Mouse (Mus musculus): ENCODE data around the gene Tnfrsf12a. TPM values are rescaled to one million over a fixed set of nuclear protein-coding genes. Genes with fewer than 3 reads are reported as not detected.

The Tnfrsf12a gene
- polyA plus RNA-seq, 1 experiment from 2014 or later = 7.0 TPM

DNA sequence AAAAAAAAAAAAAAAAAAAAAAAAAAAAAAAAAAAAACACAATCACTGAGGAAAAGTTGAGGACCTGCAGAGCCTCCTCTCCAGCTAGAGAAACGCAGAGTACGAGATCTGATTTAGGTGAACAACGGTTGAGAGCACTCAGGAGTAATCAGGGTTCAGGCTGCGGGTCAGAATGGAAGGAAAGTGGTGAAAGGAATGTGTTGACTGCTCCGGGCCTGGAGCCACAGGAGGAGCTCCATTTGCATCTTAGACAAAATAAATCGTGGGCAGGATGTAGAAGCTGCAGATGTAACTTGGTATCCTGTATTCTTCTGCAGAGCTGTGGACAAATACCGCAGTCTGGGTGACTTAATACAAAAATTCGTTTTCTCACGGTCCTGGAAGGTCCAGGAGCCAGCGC is 31.4 kb downstream of the Tnfrsf12a start:
- no peak overlapping the region for H3K9ac ChIP-seq (ENCODE audit: low read depth, low read length)
- no peaks in the 10 kb centered on the region for H3K36me3 ChIP-seq (ENCODE audit: control insufficient read depth, insufficient read depth)
- H3K9me3 ChIP-seq (replicated peaks; ENCODE audit: control insufficient read depth, low read length) = no peaks in the 10 kb centered on the region
- H3K4me3 ChIP-seq (ENCODE audit: low read depth, low read length) = no peak overlapping the region
- H3K4me1 ChIP-seq (ENCODE audit: control insufficient read depth, low read depth, low read length) = no peaks in the 10 kb centered on the region; the same call in 1 of the 2 replicates
- H3K4me2 ChIP-seq (ENCODE audit: low read depth, low read length) = no peak overlapping the region
- H3K27ac ChIP-seq (ENCODE audit: low read length) = no peak overlapping the region
- no peak for ATAC-seq (ENCODE audit: low read depth)
- H3K27me3 ChIP-seq (ENCODE audit: control insufficient read depth, insufficient read depth, low read depth, low read length) = peaks cover 25% of the 10 kb centered on the region
- WGBS (ENCODE audit: insufficient replicate concordance) = 42% methylated on average over 10 of the region's 10 CpGs

DNA sequence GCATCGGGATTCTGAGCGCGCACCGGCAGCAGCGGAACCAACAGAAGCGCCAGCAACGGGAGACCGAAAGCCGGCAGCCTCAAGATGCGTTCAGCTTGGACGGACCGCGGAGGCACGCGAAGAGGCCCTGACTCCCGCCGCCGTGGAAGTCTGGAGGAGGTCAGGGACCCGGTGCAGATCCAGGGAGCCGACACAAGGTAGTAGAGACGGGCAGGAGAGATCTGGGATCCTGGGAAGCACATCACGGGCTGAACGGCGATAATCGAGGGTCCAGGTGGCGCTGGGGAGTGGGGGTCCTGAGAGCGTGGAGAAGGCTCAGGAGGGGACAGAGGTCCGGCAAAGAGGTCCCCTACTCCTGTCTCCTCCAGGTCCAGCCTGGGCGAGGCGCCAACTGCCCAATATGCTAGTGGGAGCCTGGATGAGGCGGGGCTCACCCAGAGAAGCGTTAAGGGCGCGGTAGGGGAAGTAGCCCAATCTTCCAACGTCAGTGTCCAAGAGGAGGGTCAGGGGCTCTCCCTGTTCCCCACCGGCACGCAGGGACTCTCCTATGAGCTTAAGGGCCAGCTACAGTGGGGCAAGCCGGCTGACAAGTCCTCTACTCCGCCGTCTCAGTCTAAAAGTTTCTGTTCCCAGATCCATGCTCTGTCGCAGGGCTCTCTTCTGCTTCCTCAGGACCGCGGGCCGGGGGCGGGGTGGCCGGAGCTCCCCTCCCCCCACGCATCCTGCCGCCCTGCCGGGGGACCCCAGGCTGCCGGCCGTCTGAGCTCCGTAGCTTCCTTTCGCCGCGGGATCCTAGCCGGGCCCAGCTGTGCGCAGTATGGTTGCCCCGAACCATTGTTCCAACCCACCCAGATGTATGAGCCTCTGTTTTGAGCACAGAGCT is 32.4 kb downstream of the Tnfrsf12a start, which contains the start of gene Mmp25:
Gene Mmp25 (minus strand): TSS at position 665 of the 883 bp plus-strand sequence.
- H3K9ac ChIP-seq (ENCODE audit: low read depth, low read length) = no peak within 1 kb of the TSS
- H3K4me1 ChIP-seq (ENCODE audit: control insufficient read depth, low read depth, low read length) = no peaks in the 10 kb centered on the region; the same call in 1 of the 2 replicates
- H3K27me3 ChIP-seq (ENCODE audit: control insufficient read depth, insufficient read depth, low read depth, low read length) = peaks cover 25% of the 10 kb centered on the region
- ATAC-seq (ENCODE audit: low read depth) = 0 out of 2 replicates have a peak, but pooled peaks have one; percentile 3
- H3K4me3 ChIP-seq (ENCODE audit: low read depth, low read length) = peak within 1 kb of the TSS; percentile 47
- no peak within 1 kb of the TSS for H3K27ac ChIP-seq (ENCODE audit: low read length)
- peak within 1 kb of the TSS; percentile 51 for H3K4me2 ChIP-seq (ENCODE audit: low read depth, low read length)
- WGBS (ENCODE audit: insufficient replicate concordance) = 1% methylated on average over 58 of the region's 58 CpGs
- H3K9me3 ChIP-seq (replicated peaks; ENCODE audit: control insufficient read depth, low read length) = no peaks in the 10 kb centered on the region
- no peaks in the 10 kb centered on the region for H3K36me3 ChIP-seq (ENCODE audit: control insufficient read depth, insufficient read depth)

GRCm38 (mm10) chr17:23631241-23631640 is 46.0 kb downstream of the Tnfrsf12a start:
- Histone ChIP-seq H3K4me2 (ENCODE audit: low read depth, low read length) (no peak overlapping the region), H3K27me3 (ENCODE audit: control insufficient read depth, insufficient read depth, low read depth, low read length) (0 out of 2 replicates have a peak, but pooled peaks cover 3% of the 10 kb centered on the region), H3K4me3 (ENCODE audit: low read depth, low read length) (no peak overlapping the region), H3K27ac (ENCODE audit: low read length) (no peak overlapping the region), H3K9me3 (replicated peaks; ENCODE audit: control insufficient read depth, low read length) (no peaks in the 10 kb centered on the region), H3K9ac (ENCODE audit: low read depth, low read length) (no peak overlapping the region), H3K4me1 (ENCODE audit: control insufficient read depth, low read depth, low read length) (no peaks in the 10 kb centered on the region), H3K36me3 (ENCODE audit: control insufficient read depth, insufficient read depth) (no peaks in the 10 kb centered on the region)
- WGBS (ENCODE audit: insufficient replicate concordance) = 58% methylated on average over 8 of the region's 8 CpGs
- no peak for ATAC-seq (ENCODE audit: low read depth)

DNA sequence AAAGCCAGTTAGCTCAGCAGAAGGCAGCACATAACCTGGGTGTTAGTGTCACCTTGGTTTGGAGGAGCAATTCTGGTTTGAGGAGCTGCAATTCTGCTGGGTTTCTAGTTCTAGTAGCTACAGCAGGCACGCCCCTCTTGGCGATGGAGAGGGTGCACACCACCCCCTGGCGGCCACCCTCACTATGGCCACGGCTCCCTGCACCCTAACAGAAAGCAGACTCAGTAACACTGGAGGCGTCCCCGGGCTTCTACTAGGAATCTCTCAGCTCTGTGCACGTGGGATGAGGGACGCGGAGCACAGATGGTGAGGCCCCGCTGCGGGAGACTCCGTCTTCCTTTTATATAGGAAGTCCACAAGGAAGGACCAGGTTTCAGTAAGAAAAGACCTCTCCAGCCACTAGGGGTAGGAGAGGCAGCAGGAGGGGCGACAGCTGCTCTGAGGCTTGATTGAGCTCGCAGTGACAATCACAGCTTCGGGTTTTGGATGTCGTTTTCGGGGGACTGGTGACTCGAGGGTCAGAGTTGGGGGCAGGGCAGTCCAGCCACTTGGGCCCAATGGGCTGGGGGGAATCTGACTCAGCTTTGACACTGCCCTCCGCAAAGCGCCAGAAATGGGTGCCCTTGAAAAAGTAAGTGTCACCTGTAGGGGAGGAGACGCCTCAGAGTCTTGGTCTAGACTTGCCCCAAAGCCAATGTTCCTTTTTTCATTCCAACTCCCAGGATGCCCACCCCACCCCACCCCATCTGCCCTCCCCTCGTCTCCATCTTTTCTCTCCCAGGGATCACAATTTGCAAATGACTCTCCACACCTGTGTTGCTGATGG is 46.9 kb downstream of the Tnfrsf12a start:
- 11% methylated on average over 22 of the region's 22 CpGs for WGBS (ENCODE audit: insufficient replicate concordance)

DNA sequence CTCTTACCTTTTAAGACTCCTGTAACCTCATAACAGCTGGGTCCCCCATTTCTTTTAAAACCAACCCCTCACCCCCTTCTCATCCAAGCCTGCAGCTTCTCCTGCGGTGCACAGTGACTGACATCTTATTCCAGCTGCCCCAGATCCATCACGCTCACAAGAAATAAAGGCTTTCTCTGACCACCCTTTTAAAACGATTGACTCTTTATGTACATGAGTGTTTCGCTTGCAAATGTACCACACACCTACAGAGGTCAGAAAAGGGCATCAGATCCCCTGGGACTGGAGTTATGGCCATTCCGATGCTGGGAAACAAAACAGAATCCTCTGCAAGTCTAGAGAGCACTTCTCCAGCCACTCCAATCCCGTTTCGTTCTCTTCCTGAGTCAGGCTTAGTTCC is 49.5 kb downstream of the Tnfrsf12a start:
- Histone ChIP-seq H3K27me3 (ENCODE audit: control insufficient read depth, insufficient read depth, low read depth, low read length) (0 out of 2 replicates have a peak, but pooled peaks cover 3% of the 10 kb centered on the region), H3K27ac (ENCODE audit: low read length) (no peak overlapping the region), H3K9ac (ENCODE audit: low read depth, low read length) (no peak overlapping the region), H3K36me3 (ENCODE audit: control insufficient read depth, insufficient read depth) (no peaks in the 10 kb centered on the region), H3K4me2 (ENCODE audit: low read depth, low read length) (no peak overlapping the region), H3K4me1 (ENCODE audit: control insufficient read depth, low read depth, low read length) (no peaks in the 10 kb centered on the region), H3K9me3 (replicated peaks; ENCODE audit: control insufficient read depth, low read length) (no peaks in the 10 kb centered on the region), H3K4me3 (ENCODE audit: low read depth, low read length) (no peak overlapping the region)
- no peak for ATAC-seq (ENCODE audit: low read depth)
- WGBS (ENCODE audit: insufficient replicate concordance) = 42% methylated on average over 7 of the region's 7 CpGs

More for the DNA sequence above, 46.9 kb downstream of the Tnfrsf12a start:
- Histone ChIP-seq H3K27ac (ENCODE audit: low read length) (no peak overlapping the region), H3K36me3 (ENCODE audit: control insufficient read depth, insufficient read depth) (no peaks in the 10 kb centered on the region), H3K4me3 (ENCODE audit: low read depth, low read length) (no peak overlapping the region), H3K4me1 (ENCODE audit: control insufficient read depth, low read depth, low read length) (no peaks in the 10 kb centered on the region), H3K9me3 (replicated peaks; ENCODE audit: control insufficient read depth, low read length) (no peaks in the 10 kb centered on the region), H3K4me2 (ENCODE audit: low read depth, low read length) (peak overlapping the region; percentile 18; the same call in 1 of the 2 replicates), H3K9ac (ENCODE audit: low read depth, low read length) (no peak overlapping the region), H3K27me3 (ENCODE audit: control insufficient read depth, insufficient read depth, low read depth, low read length) (0 out of 2 replicates have a peak, but pooled peaks cover 3% of the 10 kb centered on the region)
- peak; percentile 50; the same call in 1 of the 2 replicates for ATAC-seq (ENCODE audit: low read depth)

Other genes starting within 250 kb of the Tnfrsf12a start
- gene Vmn2r117, start 197.8 kb downstream of the Tnfrsf12a start, polyA plus RNA-seq (2015; fragmentation: Nextera tagmentation; extraction: Ambion mirVana) = not detected in 2 replicates
- gene Zfp213, start 113.2 kb downstream of the Tnfrsf12a start, polyA plus RNA-seq (2015; fragmentation: Nextera tagmentation; extraction: Ambion mirVana) = 4.8 and 5.3 TPM in 2 replicates
- gene Zfp13, start 78.0 kb downstream of the Tnfrsf12a start, polyA plus RNA-seq (2015; fragmentation: Nextera tagmentation; extraction: Ambion mirVana) = 1.3 and 1.6 TPM in 2 replicates
- not detected in 2 replicates for gene Zscan10, start 76.6 kb downstream of the Tnfrsf12a start, polyA plus RNA-seq (2015; fragmentation: Nextera tagmentation; extraction: Ambion mirVana)
- gene Mmp25, start 32.2 kb downstream of the Tnfrsf12a start, polyA plus RNA-seq (2015; fragmentation: Nextera tagmentation; extraction: Ambion mirVana) = 0.42 and 0.50 TPM in 2 replicates
- 0.12 TPM in 1 of 2 replicates, not detected in the other for gene Bicdl2, start 17.0 kb downstream of the Tnfrsf12a start, polyA plus RNA-seq (2015; fragmentation: Nextera tagmentation; extraction: Ambion mirVana)
- 18.9 and 23.2 TPM in 2 replicates for gene Hcfc1r1, start 3.9 kb downstream of the Tnfrsf12a start, polyA plus RNA-seq (2015; fragmentation: Nextera tagmentation; extraction: Ambion mirVana)
- 19.1 and 20.4 TPM in 2 replicates for gene Thoc6, start 3.6 kb downstream of the Tnfrsf12a start, polyA plus RNA-seq (2015; fragmentation: Nextera tagmentation; extraction: Ambion mirVana)
- 1.2 and 1.4 TPM in 2 replicates for gene Cldn6, start 1.8 kb upstream of the Tnfrsf12a start, polyA plus RNA-seq (2015; fragmentation: Nextera tagmentation; extraction: Ambion mirVana)
- 0.18 TPM in 1 of 2 replicates, not detected in the other for gene Cldn9, start 6.6 kb upstream of the Tnfrsf12a start, polyA plus RNA-seq (2015; fragmentation: Nextera tagmentation; extraction: Ambion mirVana)
- 0.04 and 0.14 TPM in 2 replicates for gene 1520401A03Rik, start 45.3 kb upstream of the Tnfrsf12a start, polyA plus RNA-seq (2015; fragmentation: Nextera tagmentation; extraction: Ambion mirVana)
- gene Pkmyt1, start 48.9 kb upstream of the Tnfrsf12a start, polyA plus RNA-seq (2015; fragmentation: Nextera tagmentation; extraction: Ambion mirVana) = 24.9 and 26.0 TPM in 2 replicates
- gene Paqr4, start 63.4 kb upstream of the Tnfrsf12a start, polyA plus RNA-seq (2015; fragmentation: Nextera tagmentation; extraction: Ambion mirVana) = 7.5 and 7.6 TPM in 2 replicates
- not detected in 2 replicates for gene Kremen2, start 68.4 kb upstream of the Tnfrsf12a start, polyA plus RNA-seq (2015; fragmentation: Nextera tagmentation; extraction: Ambion mirVana)
- gene Flywch1, start 94.1 kb upstream of the Tnfrsf12a start, polyA plus RNA-seq (2015; fragmentation: Nextera tagmentation; extraction: Ambion mirVana) = 8.6 and 10.6 TPM in 2 replicates
- 0.64 and 0.86 TPM in 2 replicates for gene Flywch2, start 108.6 kb upstream of the Tnfrsf12a start, polyA plus RNA-seq (2015; fragmentation: Nextera tagmentation; extraction: Ambion mirVana)
- 150 and 172 TPM in 2 replicates for gene Srrm2, start 113.1 kb upstream of the Tnfrsf12a start, polyA plus RNA-seq (2015; fragmentation: Nextera tagmentation; extraction: Ambion mirVana)
- 426 and 436 TPM in 2 replicates for gene Elob, start 151.7 kb upstream of the Tnfrsf12a start, polyA plus RNA-seq (2015; fragmentation: Nextera tagmentation; extraction: Ambion mirVana)
- gene Prss33, start 158.6 kb upstream of the Tnfrsf12a start, polyA plus RNA-seq (2015; fragmentation: Nextera tagmentation; extraction: Ambion mirVana) = not detected in 2 replicates
- not detected in 2 replicates for gene Prss32, start 166.4 kb upstream of the Tnfrsf12a start, polyA plus RNA-seq (2015; fragmentation: Nextera tagmentation; extraction: Ambion mirVana)
- gene Prss41, start 166.7 kb upstream of the Tnfrsf12a start, polyA plus RNA-seq (2015; fragmentation: Nextera tagmentation; extraction: Ambion mirVana) = 0.06 TPM in 1 of 2 replicates, not detected in the other
- gene Prss21, start 190.6 kb upstream of the Tnfrsf12a start, polyA plus RNA-seq (2015; fragmentation: Nextera tagmentation; extraction: Ambion mirVana) = not detected in 2 replicates
- not detected in 2 replicates for gene Dcpp1, start 203.4 kb upstream of the Tnfrsf12a start, polyA plus RNA-seq (2015; fragmentation: Nextera tagmentation; extraction: Ambion mirVana)
- not detected in 2 replicates for gene Dcpp2, start 203.4 kb upstream of the Tnfrsf12a start, polyA plus RNA-seq (2015; fragmentation: Nextera tagmentation; extraction: Ambion mirVana)
- not detected in 2 replicates for gene Dcpp3, start 240.0 kb upstream of the Tnfrsf12a start, polyA plus RNA-seq (2015; fragmentation: Nextera tagmentation; extraction: Ambion mirVana)

Data from liver, embryonic 16.5 days (tissue).